Mouse (Mus musculus) thymus, postnatal 14 days (tissue): ENCODE results near the gene Hexb.

Experiments used
- DNase-seq: peaks from one replicate; pipeline ENCODE4 v3.0.0; 2021

The Hexb gene

DNA sequence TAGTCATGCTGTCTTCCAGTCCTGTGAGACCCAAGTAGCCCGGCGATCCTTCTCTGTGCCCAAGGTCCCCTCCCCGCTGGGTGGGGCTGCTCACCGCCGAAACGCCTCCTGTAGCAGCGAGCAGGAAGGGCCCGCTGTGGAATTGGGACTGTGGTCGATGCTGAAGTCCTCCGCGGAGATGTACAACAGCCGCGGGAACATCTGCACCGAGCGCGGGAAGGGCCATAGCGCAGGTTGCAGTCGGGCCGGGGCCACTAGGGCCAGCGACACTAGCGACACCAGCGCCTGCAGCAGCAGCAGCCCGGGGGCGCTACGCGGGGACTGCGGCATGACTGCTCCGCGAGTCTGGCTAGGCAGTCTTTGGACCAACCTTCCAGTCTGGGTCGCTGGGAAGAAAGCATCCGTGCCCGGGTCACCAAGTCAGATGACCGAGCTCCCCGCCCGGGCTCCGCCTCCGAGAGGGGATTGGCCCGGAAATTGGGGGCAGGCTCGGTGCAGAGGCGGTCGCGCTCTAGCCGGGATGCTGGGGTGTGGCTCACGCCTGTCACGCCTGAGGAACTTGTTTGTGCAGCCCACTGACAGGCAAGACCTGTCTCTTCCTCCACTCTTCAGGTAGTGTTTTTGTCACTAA, at the start of gene Hexb:
Gene Hexb, minus strand, starts transcription at position 426 of the 631 bp plus-strand sequence.
- DNase-seq = peak; percentile 92

DNA sequence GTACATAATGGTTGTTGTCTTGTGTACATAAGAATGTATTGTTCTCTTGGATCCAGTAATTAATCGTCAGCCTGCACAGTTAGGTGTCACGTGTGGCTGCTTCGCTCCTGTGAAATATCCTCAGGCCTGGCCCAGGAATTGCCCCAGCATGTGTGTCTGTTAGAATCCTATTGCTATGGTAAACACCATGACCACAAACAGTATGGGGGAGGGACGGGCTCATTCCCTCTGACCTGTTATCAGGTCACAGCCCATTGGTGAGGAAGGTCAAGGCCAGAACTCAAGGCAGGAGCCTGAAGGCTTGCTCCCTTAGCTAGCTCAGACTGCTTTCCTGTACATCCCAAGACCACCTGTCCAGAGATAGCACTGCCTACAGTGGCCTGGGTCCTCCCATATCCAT, 49.6 kb upstream of the Hexb start:
- DNase-seq = no peak

DNA sequence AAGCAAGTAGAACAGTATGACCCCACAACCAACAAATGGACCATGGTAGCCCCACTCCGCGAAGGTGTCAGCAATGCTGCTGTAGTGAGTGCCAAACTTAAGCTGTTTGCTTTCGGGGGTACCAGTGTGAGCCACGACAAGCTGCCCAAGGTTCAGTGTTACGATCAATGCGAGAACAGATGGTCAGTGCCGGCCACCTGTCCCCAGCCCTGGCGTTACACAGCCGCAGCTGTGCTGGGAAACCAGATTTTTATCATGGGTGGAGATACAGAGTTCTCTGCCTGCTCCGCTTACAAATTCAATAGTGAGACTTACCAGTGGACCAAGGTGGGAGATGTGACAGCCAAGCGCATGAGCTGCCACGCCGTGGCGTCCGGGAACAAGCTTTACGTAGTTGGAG, 48.1 kb upstream of the Hexb start:
- no peak for DNase-seq

- DNase-seq = no peak
These were observed 47.0 kb upstream of the Hexb start for GRCm38 (mm10) chr13:97245157-97245556.

DNA sequence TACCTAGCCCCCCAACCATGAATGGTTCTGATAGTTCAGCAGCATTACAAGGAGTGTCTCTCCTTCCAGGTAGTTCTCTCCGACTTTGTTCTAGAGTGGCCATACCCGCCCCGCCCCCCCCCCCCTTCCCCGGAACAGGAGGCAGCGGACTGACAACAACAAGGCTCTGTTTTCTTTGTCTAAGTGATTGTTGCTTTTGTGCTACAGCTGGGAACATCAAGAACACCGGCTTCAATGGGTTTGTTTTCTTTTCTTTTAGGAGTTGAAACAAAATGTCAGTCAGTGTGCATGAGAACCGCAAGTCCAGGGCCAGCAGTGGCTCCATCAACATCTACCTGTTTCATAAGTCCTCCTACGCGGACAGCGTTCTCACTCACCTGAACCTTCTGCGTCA, 46.6 kb upstream of the Hexb start:
- no peak for DNase-seq

DNA sequence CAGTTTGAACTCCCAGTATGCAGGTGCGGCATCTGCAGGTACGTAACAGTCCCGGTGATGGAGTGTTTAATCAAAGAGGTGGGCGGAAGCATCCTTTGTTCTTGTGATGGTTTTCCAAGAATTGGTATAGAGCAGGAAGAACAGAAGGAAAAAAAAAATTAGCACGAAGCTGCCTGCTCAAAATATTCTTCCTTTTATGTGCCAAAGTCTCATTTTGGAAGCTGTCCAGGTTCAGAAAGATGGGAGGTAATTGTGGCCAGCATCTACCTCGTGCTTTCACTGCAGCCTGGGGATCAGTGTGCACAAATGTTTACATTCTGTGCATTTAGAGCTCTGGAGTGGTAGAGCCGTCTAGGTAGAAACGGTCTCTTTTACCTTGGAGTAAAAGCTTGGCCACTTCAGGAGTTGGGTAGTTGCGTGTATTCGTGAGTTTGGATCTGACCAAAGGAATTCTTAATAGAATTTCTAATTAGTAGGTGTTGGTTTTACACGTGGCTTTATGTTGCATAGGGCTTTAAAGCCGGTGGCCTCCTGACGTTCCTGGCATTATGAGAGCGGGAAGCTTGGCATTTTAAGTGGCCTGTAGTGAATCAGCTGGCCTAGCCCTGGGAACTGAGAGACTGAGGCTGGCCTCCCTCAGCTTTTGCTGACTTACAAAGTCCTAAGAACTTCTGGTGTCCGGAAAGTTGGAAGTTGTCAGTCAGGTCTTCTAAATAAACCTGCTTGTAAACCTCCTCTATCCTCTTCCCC, 46.0 kb upstream of the Hexb start:
- DNase-seq = no peak

DNA sequence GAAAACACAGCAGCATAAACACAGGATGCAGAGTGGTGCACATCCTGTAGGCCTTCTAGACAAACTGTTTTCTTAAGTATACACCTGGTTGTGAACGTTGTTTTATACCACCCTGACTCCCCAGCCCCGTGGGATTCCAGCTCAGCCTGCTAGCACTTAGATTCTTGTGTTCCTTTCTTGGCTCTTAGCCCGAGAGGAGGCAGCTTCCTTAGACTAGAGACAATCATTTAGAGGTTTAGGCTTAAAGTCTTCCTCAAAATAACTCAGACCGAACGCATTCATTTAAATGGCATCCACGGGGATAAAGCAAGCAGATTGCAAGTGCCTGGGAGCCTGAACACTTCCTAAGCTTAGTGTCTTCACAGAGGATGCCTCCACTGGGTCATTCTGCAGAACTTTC, 44.6 kb upstream of the Hexb start:
- peak; percentile 26 for DNase-seq

GRCm38 (mm10) chr13:97241787-97242280, 43.7 kb upstream of the Hexb start:
- peak; percentile 15 for DNase-seq

- DNase-seq = peak; percentile 96
These were observed 43.0 kb upstream of the Hexb start, which contains the start of gene Enc1 for GRCm38 (mm10) chr13:97240965-97241786. Gene Enc1 (plus strand): TSS chr13:97241105.

- DNase-seq = peak; percentile 67
These were observed 42.3 kb upstream of the Hexb start for GRCm38 (mm10) chr13:97240279-97240964.

DNA sequence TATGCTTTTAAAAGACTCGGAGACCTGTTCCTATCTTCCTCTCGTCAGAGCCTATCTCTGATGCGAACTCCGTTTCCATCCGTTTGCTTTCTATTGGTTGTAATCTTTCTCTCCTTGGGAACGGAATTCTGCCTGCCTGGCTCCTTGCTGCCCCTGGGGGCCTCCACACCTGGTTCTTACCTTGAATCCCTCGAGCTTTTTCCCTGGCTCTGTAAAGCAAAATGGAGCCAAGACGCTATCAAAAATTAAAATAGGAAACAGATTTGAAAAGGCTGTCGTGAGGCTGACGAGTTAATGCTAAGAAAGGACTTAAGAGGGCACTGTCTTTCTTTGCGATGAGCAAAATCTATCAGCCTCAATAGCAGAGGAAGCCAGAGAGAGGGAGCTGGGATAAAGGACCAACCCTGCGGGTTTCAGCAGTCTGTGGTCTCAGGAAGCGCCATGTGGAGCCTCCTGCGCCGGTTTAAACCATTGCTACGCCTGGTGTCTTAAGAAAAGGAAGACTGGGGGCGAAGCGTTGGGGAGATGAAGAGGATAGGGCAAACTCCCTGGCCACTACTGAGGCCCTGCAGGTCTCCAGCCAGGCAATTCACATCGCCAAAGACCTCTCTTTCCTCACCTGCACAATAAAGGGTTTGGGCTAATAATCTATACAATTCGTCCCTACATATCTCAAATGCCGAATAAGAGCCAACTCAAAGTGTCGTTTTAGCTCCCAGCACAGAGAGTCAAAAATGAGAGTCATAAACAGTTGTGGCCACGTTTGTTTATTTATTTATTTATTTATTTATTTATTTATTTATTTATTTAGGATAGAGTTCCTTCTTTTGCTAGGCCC, 41.4 kb upstream of the Hexb start:
- DNase-seq = peak; percentile 37

- no peak for DNase-seq
These were observed 40.2 kb upstream of the Hexb start for GRCm38 (mm10) chr13:97238181-97238981.

DNA sequence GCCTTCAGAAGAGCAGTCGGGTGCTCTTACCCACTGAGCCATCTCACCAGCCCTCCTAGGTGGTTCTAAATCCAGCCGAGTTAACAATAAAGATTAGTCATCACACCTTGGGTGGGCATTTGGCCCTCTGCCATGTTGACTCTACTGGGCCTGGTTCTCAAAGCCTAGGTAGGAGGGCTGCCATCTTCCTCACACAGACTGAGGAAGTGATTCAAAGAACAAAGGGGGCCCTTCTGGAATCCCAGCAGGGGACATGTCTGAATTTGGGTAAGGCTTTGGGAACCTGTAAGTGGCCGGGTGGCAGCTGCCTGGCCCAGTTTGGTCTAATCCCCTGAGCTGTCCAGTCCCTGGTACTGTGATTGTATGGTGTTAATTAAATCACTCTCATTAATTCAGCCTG, 39.5 kb upstream of the Hexb start:
- no peak for DNase-seq

DNA sequence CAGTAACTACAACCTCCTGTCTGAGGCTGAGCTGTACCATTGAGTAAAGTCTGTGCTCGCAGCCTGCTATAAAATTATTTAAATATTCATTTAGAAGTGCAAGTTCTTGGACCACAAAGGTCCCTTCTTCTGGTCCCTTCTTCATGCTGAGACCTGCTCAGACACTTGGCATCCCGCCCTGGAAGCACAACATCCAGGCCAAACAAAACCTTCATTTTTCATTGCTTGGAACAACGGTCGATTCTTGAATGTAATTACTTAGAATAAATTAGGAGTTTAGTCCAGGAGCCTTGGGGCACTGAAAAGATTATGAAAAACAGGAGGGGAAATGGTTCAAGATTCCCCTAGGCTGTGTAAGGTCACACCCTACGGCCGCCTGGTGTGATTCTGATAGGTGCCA, 37.8 kb upstream of the Hexb start:
- DNase-seq = no peak

- peak; percentile 88 for DNase-seq
These were observed 36.7 kb upstream of the Hexb start for GRCm38 (mm10) chr13:97234785-97235417.

- DNase-seq = peak; percentile 34
These were observed 34.9 kb upstream of the Hexb start for GRCm38 (mm10) chr13:97233092-97233491.

- no peak for DNase-seq
These were observed 31.9 kb upstream of the Hexb start for GRCm38 (mm10) chr13:97230101-97230500.

DNA sequence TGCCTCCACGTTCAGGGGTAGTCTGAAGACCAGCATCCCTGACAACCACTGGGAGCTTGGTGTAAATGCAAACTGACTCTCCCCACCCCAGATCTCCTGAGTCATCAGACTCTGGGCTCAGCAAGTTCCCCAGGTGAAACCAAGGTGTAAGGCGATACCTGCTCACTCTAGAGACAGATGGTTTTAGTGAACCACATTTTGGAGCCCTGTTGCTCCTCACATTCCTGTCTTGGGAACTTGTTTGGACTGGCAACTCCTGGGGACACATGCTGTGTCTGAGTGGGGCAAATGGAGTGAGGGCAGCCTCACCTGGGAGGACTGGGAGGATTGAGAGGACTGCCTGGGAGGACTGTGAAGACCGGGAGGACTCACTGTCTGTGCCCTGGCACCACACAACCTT, 29.6 kb upstream of the Hexb start:
- no peak for DNase-seq

DNA sequence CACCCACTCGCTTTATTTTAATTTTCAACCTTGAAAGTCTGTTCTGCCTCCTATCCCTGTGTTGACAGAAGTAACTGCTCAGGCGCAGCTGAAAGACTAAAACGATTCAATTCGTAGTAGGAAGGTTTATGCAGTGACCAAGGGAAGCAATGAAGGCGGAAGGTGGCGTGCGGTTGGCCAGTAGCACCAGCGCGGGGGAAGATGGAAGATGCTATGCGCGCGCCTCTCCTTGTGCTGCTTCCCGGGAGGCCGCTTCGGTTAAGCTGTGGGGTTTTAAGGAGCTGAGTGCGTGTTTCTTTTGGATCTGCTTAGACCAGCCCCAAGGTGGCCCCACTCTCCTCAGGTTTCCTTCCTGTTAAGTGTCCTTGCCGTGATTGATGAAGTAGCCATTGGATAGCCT, 27.0 kb upstream of the Hexb start:
- no peak for DNase-seq

DNA sequence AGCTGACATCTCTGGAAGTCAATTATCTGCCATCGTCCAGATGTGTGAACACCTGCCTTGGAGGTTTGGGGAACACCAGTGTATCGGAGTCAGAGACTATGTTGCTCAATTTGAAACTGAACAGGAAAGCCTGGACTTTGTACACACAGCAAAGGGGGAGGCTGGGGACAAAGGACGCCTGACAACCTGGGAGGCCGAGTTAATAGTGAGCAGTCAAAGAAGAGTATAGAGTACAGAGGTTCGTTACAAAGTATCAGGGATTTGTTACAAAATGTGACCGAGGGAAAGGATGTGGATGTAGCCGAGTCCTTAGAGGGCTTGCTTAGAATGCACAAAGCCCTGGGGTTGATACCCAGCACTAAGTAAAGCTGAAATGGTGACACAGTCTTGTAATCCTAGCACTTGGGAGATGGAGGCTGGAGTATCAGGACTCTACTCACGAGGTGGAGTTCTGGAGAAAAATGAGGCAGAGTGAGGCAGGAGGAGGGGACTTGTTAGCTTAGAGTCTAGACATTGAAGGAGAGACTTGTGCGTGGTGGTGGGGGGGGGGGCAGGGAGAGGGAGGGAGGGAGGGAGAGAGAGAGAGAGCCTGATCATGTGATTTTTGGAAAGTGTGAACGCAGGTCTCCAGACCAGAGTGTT, 26.3 kb upstream of the Hexb start:
- DNase-seq = no peak
